ENCODE assay signal across 11 mouse cellular contexts in the genomic region with DNA sequence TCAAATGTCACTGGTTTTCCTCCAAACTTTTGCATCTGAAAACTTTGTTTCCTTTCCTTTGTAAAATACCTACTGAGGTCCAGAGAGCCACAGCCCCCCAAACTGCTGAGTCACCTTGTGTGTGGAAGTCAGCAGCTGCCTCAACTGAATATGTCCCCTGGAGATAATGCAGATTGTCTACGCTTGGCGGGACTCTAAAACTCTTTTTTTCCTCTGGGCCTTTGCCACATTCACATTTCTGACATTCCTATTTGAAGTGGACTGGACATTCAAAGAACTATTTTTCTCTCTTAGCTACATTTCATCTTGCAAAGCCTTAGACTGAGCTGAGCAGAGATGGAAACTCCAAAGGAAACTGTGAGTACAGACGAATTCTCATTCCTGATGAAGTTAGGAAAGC. TPM values are rescaled to one million over a fixed set of nuclear protein-coding genes. Genes with fewer than 3 reads are reported as not detected.
DNase-seq lines count a peak whose midpoint lies in the region; ATAC-seq and TF ChIP-seq lines count a peak whose summit lies in the region.
"Had no signal": no experiment of that assay in that cellular context is flagged by ENCODE, and none has a peak within 500 bp of the region (broad histone marks: within the 10 kb centered on the region; RNA-seq: fewer than 3 reads in every experiment).

A gene (plus strand): TSS at position 172 of the 400 bp plus-strand sequence.

- H3K4me3 ChIP-seq in kidney, postnatal 0 days (replicated peaks; ENCODE audit: low read depth, low read length): no peak within 1 kb of the TSS
- H3K4me3 ChIP-seq in heart, postnatal 0 days (ENCODE audit: low read depth, low read length): peak within 1 kb of the TSS; percentile 33
- H3K4me3 ChIP-seq in spleen, adult 2 months (ENCODE audit: extremely low read depth, insufficient read depth, insufficient read length): peak within 1 kb of the TSS; percentile 8; the same call in 1 of the 2 replicates
- H3K4me3 ChIP-seq: embryonic facial prominence, embryonic 13.5 days had no signal

- DNase-seq in kidney, postnatal 0 days (ENCODE audit: low spot score): peak; percentile 7
- DNase-seq in kidney, postnatal 10 days: no peak
- peak; percentile 46 for DNase-seq in embryo, embryonic 10.5 days (ENCODE audit: low spot score)
- DNase-seq in heart, postnatal 0 days (ENCODE audit: low spot score): peak; percentile 58
- DNase-seq in spleen, adult 2 months (ENCODE audit: low read depth in 1 of 2, low spot score in 2 of 2): no peak
- DNase-seq in B cell, adult 2 months: no peak
- no peak for DNase-seq in urinary bladder, postnatal 25 days (ENCODE audit: low spot score)
- DNase-seq in cerebellum, adult 8-10 months: no peak
- DNase-seq: kidney, postnatal 25 days had no signal

- no peak for ATAC-seq in kidney, postnatal 0 days (replicated peaks; ENCODE audit: low FRiP score, low read depth)
- peak; percentile 62 for ATAC-seq in heart, postnatal 0 days (ENCODE audit: insufficient read depth, low read depth)

- no peak within 1 kb of the TSS for H3K27ac ChIP-seq in kidney, postnatal 0 days
- no peak within 1 kb of the TSS for H3K27ac ChIP-seq in heart, postnatal 0 days (ENCODE audit: low read depth)
- H3K27ac ChIP-seq in spleen, adult 2 months (ENCODE audit: insufficient read depth, low read length): no peak within 1 kb of the TSS; the same call in 1 of the 2 replicates
- H3K27ac ChIP-seq: embryonic facial prominence, embryonic 13.5 days; macrophage had no signal

- no peaks in the 10 kb centered on the region for H3K4me1 ChIP-seq in kidney, postnatal 0 days (replicated peaks; ENCODE audit: insufficient read depth, low read length)
- 0 out of 2 replicates have a peak, but pooled peaks cover 2% of the 10 kb centered on the region for H3K4me1 ChIP-seq in heart, postnatal 0 days (ENCODE audit: control insufficient read depth, insufficient read depth)
- H3K4me1 ChIP-seq in spleen, adult 2 months (ENCODE audit: control insufficient read depth, insufficient read depth, insufficient read length): no peaks in the 10 kb centered on the region
- H3K4me1 ChIP-seq: embryonic facial prominence, embryonic 13.5 days had no signal

- TF ChIP-seq EP300 in heart, postnatal 0 days (IDR thresholded peaks at IDR 0.05; ENCODE audit: low read depth): no peak

- TF ChIP-seq CTCF in kidney, postnatal 0 days (IDR thresholded peaks at IDR 0.05; ENCODE audit: low read depth): no peak
- TF ChIP-seq CTCF in heart, postnatal 0 days (IDR thresholded peaks at IDR 0.05; ENCODE audit: low read depth): no peak
- no peak for TF ChIP-seq CTCF in spleen, adult 2 months (IDR thresholded peaks at IDR 0.05; ENCODE audit: extremely low read depth, insufficient read depth, insufficient read length, insufficient replicate concordance)

- no peaks in the 10 kb centered on the region for H3K27me3 ChIP-seq in kidney, postnatal 0 days (ENCODE audit: insufficient read depth, low read length)
- no peaks in the 10 kb centered on the region for H3K27me3 ChIP-seq in heart, postnatal 0 days (ENCODE audit: control insufficient read depth, insufficient read depth, low read length)
- no peaks in the 10 kb centered on the region for H3K27me3 ChIP-seq in spleen, adult 2 months (ENCODE audit: control insufficient read depth, insufficient read depth, low read length)
- H3K27me3 ChIP-seq: embryonic facial prominence, embryonic 13.5 days had no signal

- TF ChIP-seq POLR2A in spleen, adult 2 months (IDR thresholded peaks at IDR 0.05; ENCODE audit: low read depth, low read length): no peak

- H3K4me2 ChIP-seq in kidney, postnatal 0 days (ENCODE audit: low read length): no peak within 1 kb of the TSS
- H3K4me2 ChIP-seq in heart, postnatal 0 days (ENCODE audit: low read depth, low read length): peak within 1 kb of the TSS; percentile 34
- H3K4me2 ChIP-seq: embryonic facial prominence, embryonic 13.5 days had no signal

- no peaks in the 10 kb centered on the region for H3K36me3 ChIP-seq in kidney, postnatal 0 days (ENCODE audit: insufficient read depth, low read length)
- no peaks in the 10 kb centered on the region for H3K36me3 ChIP-seq in heart, postnatal 0 days (replicated peaks; ENCODE audit: control insufficient read depth, insufficient read depth, low read length)
- no peaks in the 10 kb centered on the region for H3K36me3 ChIP-seq in spleen, adult 2 months (ENCODE audit: control insufficient read depth, insufficient read depth, low read length)
- H3K36me3 ChIP-seq: embryonic facial prominence, embryonic 13.5 days had no signal

- no peak within 1 kb of the TSS for H3K9ac ChIP-seq in kidney, postnatal 0 days (ENCODE audit: low read depth, low read length)
- no peak within 1 kb of the TSS for H3K9ac ChIP-seq in heart, postnatal 0 days (replicated peaks; ENCODE audit: low read depth, low read length)
- H3K9ac ChIP-seq: embryonic facial prominence, embryonic 13.5 days had no signal

- no peaks in the 10 kb centered on the region for H3K9me3 ChIP-seq in kidney, postnatal 0 days (replicated peaks; ENCODE audit: low read length)
- no peaks in the 10 kb centered on the region for H3K9me3 ChIP-seq in heart, postnatal 0 days (replicated peaks; ENCODE audit: control insufficient read depth, low read length)
- H3K9me3 ChIP-seq: embryonic facial prominence, embryonic 13.5 days had no signal

- 58% methylated on average over 3 of the region's 3 CpGs for WGBS in kidney, postnatal 0 days
- 8% methylated on average over 3 of the region's 3 CpGs for WGBS in heart, postnatal 0 days
- 58% methylated on average over 3 of the region's 3 CpGs for WGBS in spleen, adult 2 months

RNA-seq across cellular contexts. Expression of the gene that starts here (rescaled TPM):
- polyA plus RNA-seq in kidney, postnatal 0 days (2015; fragmentation: Nextera tagmentation; extraction: Ambion mirVana): 0.08 and 0.12 TPM in 2 replicates
- total RNA-seq in heart, postnatal 0 days (2014; rRNA removed; ENCODE audit: low replicate concordance): 1.9 and 3.7 TPM in 2 replicates
- polyA plus RNA-seq in heart, postnatal 0 days (2015; fragmentation: Nextera tagmentation; extraction: Ambion mirVana): 1.3 and 1.5 TPM in 2 replicates
- polyA plus RNA-seq in spleen, adult 2 months (2012; rRNA removed): 2.4 and 3.2 TPM in 2 replicates

Comparison
In these comparisons a context has a peak if more than half of its experiments do, and no peak if none do; other contexts are left out.
1. Peak in DNase-seq in kidney, postnatal 0 days; RNA of the gene not detected or under 1 TPM.
2. DNase-seq: peak in embryo, embryonic 10.5 days (single experiment) and heart, postnatal 0 days (single experiment); none in kidney, postnatal 10 days (single experiment), spleen, adult 2 months (0 of 2), B cell, adult 2 months (0 of 2), urinary bladder, postnatal 25 days (single experiment) and cerebellum, adult 8-10 months (single experiment).